In the genomic region with DNA sequence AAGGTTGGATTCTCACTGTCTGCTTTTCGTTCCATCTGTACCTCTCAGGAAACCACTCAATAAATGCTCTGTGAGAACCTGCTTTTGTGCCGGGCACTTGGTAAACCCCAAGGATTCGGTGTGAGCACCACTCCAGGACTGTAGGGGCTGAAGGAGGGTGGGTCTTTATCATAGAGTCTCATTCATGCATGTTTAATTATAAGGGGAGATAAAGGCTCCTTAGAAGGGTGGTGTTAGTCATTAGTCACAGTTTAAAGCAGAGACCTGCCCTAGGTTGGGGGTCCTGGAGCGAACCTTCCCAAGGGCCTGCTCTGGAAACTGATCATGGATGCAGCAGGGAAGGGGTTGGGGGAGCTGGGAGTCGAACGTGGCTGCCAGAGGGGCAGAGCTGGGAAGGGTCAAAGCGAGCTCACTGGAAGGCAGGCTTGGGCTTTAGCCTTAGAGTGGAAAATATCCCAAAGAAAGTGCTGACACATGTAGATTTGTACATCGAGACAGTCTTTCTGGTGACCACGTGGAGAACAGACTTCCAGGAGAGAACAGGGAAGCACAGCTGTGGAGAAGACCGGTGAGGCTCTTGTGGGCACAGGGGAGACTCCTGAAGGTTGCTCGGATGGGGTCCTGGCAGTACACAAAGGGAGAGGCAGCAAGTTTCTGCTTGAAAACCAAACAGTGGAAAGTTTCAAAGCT, we compare ENCODE assay signal across 10 mouse cellular contexts. TPM values are rescaled to one million over a fixed set of nuclear protein-coding genes. Genes with fewer than 3 reads are reported as not detected.
DNase-seq lines count a peak whose midpoint lies in the region; ATAC-seq and TF ChIP-seq lines count a peak whose summit lies in the region.
"Had no signal": no experiment of that assay in that cellular context is flagged by ENCODE, and none has a peak within 500 bp of the region (broad histone marks: within the 10 kb centered on the region; RNA-seq: fewer than 3 reads in every experiment).

No protein-coding gene starts in this region.

- H3K9me3 ChIP-seq in hindbrain, embryonic 13.5 days = no peaks in the 10 kb centered on the region
- H3K9me3 ChIP-seq in hindbrain, embryonic 10.5 days = no peaks in the 10 kb centered on the region
- H3K9me3 ChIP-seq in MEL (replicated peaks; ENCODE audit: insufficient read depth, low read length) = no peaks in the 10 kb centered on the region
- H3K9me3 ChIP-seq in embryonic facial prominence, embryonic 15.5 days (replicated peaks) = no peaks in the 10 kb centered on the region
- H3K9me3 ChIP-seq in liver, embryonic 14.5 days (ENCODE audit: control insufficient read depth, low read length) = no peaks in the 10 kb centered on the region
- no peaks in the 10 kb centered on the region for H3K9me3 ChIP-seq in forebrain, postnatal 0 days (ENCODE audit: low read length)

- 64% methylated on average over 11 of the region's 11 CpGs for WGBS in hindbrain, embryonic 13.5 days
- 69% methylated on average over 11 of the region's 11 CpGs for WGBS in hindbrain, embryonic 10.5 days
- 35% methylated on average over 11 of the region's 11 CpGs for WGBS in embryonic facial prominence, embryonic 15.5 days
- 27% methylated on average over 11 of the region's 11 CpGs for WGBS in liver, embryonic 14.5 days (ENCODE audit: insufficient replicate concordance)
- 61% methylated on average over 11 of the region's 11 CpGs for WGBS in forebrain, postnatal 0 days

- H3K4me1 ChIP-seq in hindbrain, embryonic 13.5 days (replicated peaks) = peaks cover 20% of the 10 kb centered on the region
- peaks cover 28% of the 10 kb centered on the region for H3K4me1 ChIP-seq in hindbrain, embryonic 10.5 days (replicated peaks)
- peaks cover 12 to 44% of the 10 kb centered on the region in 2 experiments for H3K4me1 ChIP-seq in MEL (ENCODE audit: control insufficient read depth in 1 of 2, insufficient read depth in 2 of 2, low read length in 2 of 2)
- peaks cover 32% of the 10 kb centered on the region for H3K4me1 ChIP-seq in embryonic facial prominence, embryonic 15.5 days
- peaks cover 41 to 47% of the 10 kb centered on the region in 2 experiments for H3K4me1 ChIP-seq in liver, embryonic 14.5 days (replicated peaks; ENCODE audit: control insufficient read depth in 2 of 2, insufficient read depth in 2 of 2, low read length in 1 of 2)
- no peaks in the 10 kb centered on the region for H3K4me1 ChIP-seq in forebrain, postnatal 0 days (ENCODE audit: insufficient read depth)

- TF ChIP-seq CTCF in MEL (IDR thresholded peaks at IDR 0.05 in 2 of 3, conservative IDR thresholded peaks at IDR 0.05 in 1 of 3; ENCODE audit: control insufficient read depth in 1 of 3, insufficient read depth in 1 of 3, low read depth in 2 of 3, low read length in 3 of 3, poor library complexity in 1 of 3, severe bottlenecking in 1 of 3) = no peak
- no peak for TF ChIP-seq CTCF in liver, embryonic 14.5 days (IDR thresholded peaks at IDR 0.05; ENCODE audit: low read depth)
- no peak for TF ChIP-seq CTCF in forebrain, postnatal 0 days (IDR thresholded peaks at IDR 0.05; ENCODE audit: low read depth)

- no peak for DNase-seq in hindbrain, embryonic 10.5 days (ENCODE audit: low spot score)
- peak; percentile 57 for DNase-seq in MEL (ENCODE audit: low read depth, low spot score)
- DNase-seq in liver, embryonic 14.5 days (ENCODE audit: low read depth in 3 of 3, low spot score in 3 of 3) = peak; percentile 49 to 67 (median 58)
- no peak for DNase-seq in testis, postnatal 10 days (ENCODE audit: low spot score)
- no peak for DNase-seq in forebrain, postnatal 0 days
- DNase-seq in left cerebral cortex, postnatal 10 days (ENCODE audit: extremely low spot score in 1 of 2, low spot score in 2 of 2) = no peak
- DNase-seq: adrenal gland, postnatal 25 days had no signal

- TF ChIP-seq EP300 in MEL (IDR thresholded peaks at IDR 0.05; ENCODE audit: low read depth in 1 of 2, low read length in 2 of 2) = peak; percentile 56 to 64
- TF ChIP-seq EP300 in liver, embryonic 14.5 days (IDR thresholded peaks at IDR 0.05; ENCODE audit: low read depth) = peak; percentile 79

- TF ChIP-seq RAD21 in MEL (IDR thresholded peaks at IDR 0.05; ENCODE audit: low read depth, low read length) = no peak

- no peak overlapping the region for H3K9ac ChIP-seq in hindbrain, embryonic 13.5 days
- peak overlapping the region; percentile 66 for H3K9ac ChIP-seq in MEL (ENCODE audit: control insufficient read depth, low read depth, low read length, poor library complexity, severe bottlenecking)
- H3K9ac ChIP-seq in embryonic facial prominence, embryonic 15.5 days = no peak overlapping the region
- peak overlapping the region; percentile 73 for H3K9ac ChIP-seq in liver, embryonic 14.5 days (replicated peaks)
- H3K9ac ChIP-seq in forebrain, postnatal 0 days = no peak overlapping the region

- TF ChIP-seq POLR2A in MEL (IDR thresholded peaks at IDR 0.05; ENCODE audit: control insufficient read depth in 1 of 2, insufficient read depth in 1 of 2, low read depth in 1 of 2, low read length in 2 of 2, poor library complexity in 1 of 2) = no peak

- intact Hi-C loops in left cerebral cortex, postnatal 10 days (cut with DNase I) = no loop called here

- H3K27ac ChIP-seq in hindbrain, embryonic 13.5 days = peak overlapping the region; percentile 40; the same call in 1 of the 2 replicates
- no peak overlapping the region for H3K27ac ChIP-seq in hindbrain, embryonic 10.5 days
- peak overlapping the region; percentile 95 for H3K27ac ChIP-seq in MEL (ENCODE audit: control insufficient read depth, low read depth, low read length)
- H3K27ac ChIP-seq in embryonic facial prominence, embryonic 15.5 days (replicated peaks) = peak overlapping the region; percentile 86
- peak overlapping the region; percentile 85 for H3K27ac ChIP-seq in liver, embryonic 14.5 days
- no peak overlapping the region for H3K27ac ChIP-seq in forebrain, postnatal 0 days (ENCODE audit: low read depth, low read length)

- no peaks in the 10 kb centered on the region for H3K79me2 ChIP-seq in MEL (ENCODE audit: control insufficient read depth, insufficient read depth, low read length, poor library complexity)

- H3K36me3 ChIP-seq in hindbrain, embryonic 13.5 days = no peaks in the 10 kb centered on the region
- H3K36me3 ChIP-seq in hindbrain, embryonic 10.5 days = no peaks in the 10 kb centered on the region
- peaks cover 0 to 40% of the 10 kb centered on the region in 2 experiments; a peak in 2 of 4 replicates for H3K36me3 ChIP-seq in MEL (ENCODE audit: control insufficient read depth in 1 of 2, insufficient read depth in 2 of 2, low read length in 2 of 2)
- no peaks in the 10 kb centered on the region for H3K36me3 ChIP-seq in embryonic facial prominence, embryonic 15.5 days
- no peaks in the 10 kb centered on the region for H3K36me3 ChIP-seq in liver, embryonic 14.5 days (replicated peaks; ENCODE audit: control insufficient read depth, insufficient read depth, low read depth)
- no peaks in the 10 kb centered on the region for H3K36me3 ChIP-seq in forebrain, postnatal 0 days (ENCODE audit: insufficient read depth)

- no peak for ATAC-seq in hindbrain, embryonic 13.5 days (ENCODE audit: low FRiP score)
- peak; percentile 20; the same call in 1 of the 2 replicates for ATAC-seq in embryonic facial prominence, embryonic 15.5 days (ENCODE audit: insufficient number of reproducible peaks, low FRiP score, low TSS enrichment, low read depth)
- peak; percentile 93 for ATAC-seq in liver, embryonic 14.5 days (ENCODE audit: insufficient read depth)
- no peak for ATAC-seq in forebrain, postnatal 0 days

- H3K4me2 ChIP-seq in hindbrain, embryonic 13.5 days = no peak overlapping the region
- H3K4me2 ChIP-seq in embryonic facial prominence, embryonic 15.5 days (replicated peaks) = no peak overlapping the region
- H3K4me2 ChIP-seq in liver, embryonic 14.5 days (ENCODE audit: low read depth) = peak overlapping the region; percentile 82
- H3K4me2 ChIP-seq in forebrain, postnatal 0 days (ENCODE audit: low read depth) = no peak overlapping the region

- no peaks in the 10 kb centered on the region for H3K27me3 ChIP-seq in hindbrain, embryonic 13.5 days
- H3K27me3 ChIP-seq in hindbrain, embryonic 10.5 days (ENCODE audit: insufficient read depth, poor library complexity, severe bottlenecking) = no peaks in the 10 kb centered on the region
- no peaks in the 10 kb centered on the region for H3K27me3 ChIP-seq in MEL (ENCODE audit: control insufficient read depth in 1 of 2, insufficient read depth in 2 of 2, low read length in 2 of 2)
- H3K27me3 ChIP-seq in embryonic facial prominence, embryonic 15.5 days = no peaks in the 10 kb centered on the region
- no peaks in the 10 kb centered on the region for H3K27me3 ChIP-seq in liver, embryonic 14.5 days (ENCODE audit: control insufficient read depth, insufficient read depth, low read length)
- no peaks in the 10 kb centered on the region for H3K27me3 ChIP-seq in forebrain, postnatal 0 days (ENCODE audit: insufficient read depth, low read length)
- H3K27me3 ChIP-seq: megakaryocyte, embryonic 14.5 days had no signal

- H3K4me3 ChIP-seq in hindbrain, embryonic 13.5 days = no peak overlapping the region
- H3K4me3 ChIP-seq in hindbrain, embryonic 10.5 days = no peak overlapping the region
- H3K4me3 ChIP-seq in MEL (ENCODE audit: control insufficient read depth in 1 of 2, insufficient read depth in 1 of 2, low read depth in 2 of 2, low read length in 2 of 2) = peak overlapping the region; percentile 34 to 37
- no peak overlapping the region for H3K4me3 ChIP-seq in embryonic facial prominence, embryonic 15.5 days (replicated peaks)
- H3K4me3 ChIP-seq in liver, embryonic 14.5 days (ENCODE audit: insufficient read depth in 1 of 2, low read depth in 2 of 2, low read length in 2 of 2) = peak overlapping the region; percentile 16 to 44
- H3K4me3 ChIP-seq in forebrain, postnatal 0 days (ENCODE audit: low read depth, low read length) = no peak overlapping the region
- H3K4me3 ChIP-seq: megakaryocyte, embryonic 14.5 days had no signal

RNA-seq across cellular contexts. Expression of a gene that starts 13.1 kb away (rescaled TPM):
- 12.2 and 12.8 TPM in 2 replicates for polyA plus RNA-seq in hindbrain, embryonic 13.5 days (2015; fragmentation: Nextera tagmentation; extraction: Ambion mirVana)
- 8.6 and 9.4 TPM in 2 replicates for polyA plus RNA-seq in hindbrain, embryonic 10.5 days (2016; fragmentation: Nextera tagmentation; extraction: Ambion mirVana)
- total RNA-seq in MEL (2012; rRNA removed) = 27.0 and 28.9 TPM in 2 replicates
- 100 to 1,000 TPM in 1 of 2 experiments, 10 to 100 TPM in 1; 36.9 to 108 TPM for polyA plus RNA-seq in MEL (2012; ENCODE audit: insufficient read depth in 1 of 2, insufficient read length in 2 of 2, low read depth in 1 of 2, low replicate concordance in 2 of 2, missing spikeins in 1 of 2)
- 8.5 and 9.1 TPM in 2 replicates for polyA plus RNA-seq in embryonic facial prominence, embryonic 15.5 days (2015; fragmentation: Nextera tagmentation; extraction: Ambion mirVana)
- 3.8 and 5.6 TPM in 2 replicates for polyA plus RNA-seq in liver, embryonic 14.5 days (2012; rRNA removed)
- polyA plus RNA-seq in liver, embryonic 14.5 days (2014; fragmentation: Nextera tagmentation; extraction: Ambion mirVana) = 6.8 and 7.7 TPM in 2 replicates
- 20.3 and 20.7 TPM in 2 replicates for total RNA-seq in forebrain, postnatal 0 days (2014; rRNA removed)
- polyA plus RNA-seq in forebrain, postnatal 0 days (2015; fragmentation: Nextera tagmentation; extraction: Ambion mirVana) = 9.9 and 12.2 TPM in 2 replicates
- total RNA-seq in left cerebral cortex, postnatal 10 days (2021) = 10 to 100 TPM; 17.5 to 18.6 TPM

RNA-seq across cellular contexts. Expression of a gene that starts 42.5 kb away (rescaled TPM):
- 291 and 315 TPM in 2 replicates for polyA plus RNA-seq in hindbrain, embryonic 13.5 days (2015; fragmentation: Nextera tagmentation; extraction: Ambion mirVana)
- polyA plus RNA-seq in hindbrain, embryonic 10.5 days (2016; fragmentation: Nextera tagmentation; extraction: Ambion mirVana) = 708 and 733 TPM in 2 replicates
- 502 and 524 TPM in 2 replicates for total RNA-seq in MEL (2012; rRNA removed)
- polyA plus RNA-seq in MEL (2012; ENCODE audit: insufficient read depth in 1 of 2, insufficient read length in 2 of 2, low read depth in 1 of 2, low replicate concordance in 2 of 2, missing spikeins in 1 of 2) = 100 to 1,000 TPM in 1 of 2 experiments, not detected in 1; 469 TPM
- polyA plus RNA-seq in embryonic facial prominence, embryonic 15.5 days (2015; fragmentation: Nextera tagmentation; extraction: Ambion mirVana) = 616 and 650 TPM in 2 replicates
- 176 and 238 TPM in 2 replicates for polyA plus RNA-seq in liver, embryonic 14.5 days (2012; rRNA removed)
- 612 and 652 TPM in 2 replicates for polyA plus RNA-seq in liver, embryonic 14.5 days (2014; fragmentation: Nextera tagmentation; extraction: Ambion mirVana)
- 129 and 139 TPM in 2 replicates for total RNA-seq in forebrain, postnatal 0 days (2014; rRNA removed)
- polyA plus RNA-seq in forebrain, postnatal 0 days (2015; fragmentation: Nextera tagmentation; extraction: Ambion mirVana) = 208 and 277 TPM in 2 replicates
- 10 to 100 TPM; 41.6 to 49.4 TPM for total RNA-seq in left cerebral cortex, postnatal 10 days (2021)

Comparison
In these comparisons a context has a peak if more than half of its experiments do, and no peak if none do; other contexts are left out.
1. H3K27ac ChIP-seq: peak in hindbrain, embryonic 13.5 days (single experiment), MEL (single experiment), embryonic facial prominence, embryonic 15.5 days (single experiment) and liver, embryonic 14.5 days (single experiment); none in hindbrain, embryonic 10.5 days (single experiment) and forebrain, postnatal 0 days (single experiment).
2. ATAC-seq: peak in embryonic facial prominence, embryonic 15.5 days (single experiment) and liver, embryonic 14.5 days (single experiment); none in hindbrain, embryonic 13.5 days (single experiment) and forebrain, postnatal 0 days (single experiment).
3. H3K4me3 ChIP-seq: peak in MEL (2 of 2) and liver, embryonic 14.5 days (2 of 2); none in hindbrain, embryonic 13.5 days (single experiment), hindbrain, embryonic 10.5 days (single experiment), embryonic facial prominence, embryonic 15.5 days (single experiment) and forebrain, postnatal 0 days (single experiment).
4. H3K9ac ChIP-seq: peak in MEL (single experiment) and liver, embryonic 14.5 days (single experiment); none in hindbrain, embryonic 13.5 days (single experiment), embryonic facial prominence, embryonic 15.5 days (single experiment) and forebrain, postnatal 0 days (single experiment).
5. DNase-seq: peak in MEL (single experiment) and liver, embryonic 14.5 days (3 of 3); none in hindbrain, embryonic 10.5 days (single experiment), testis, postnatal 10 days (single experiment), forebrain, postnatal 0 days (single experiment) and left cerebral cortex, postnatal 10 days (0 of 2).